Mouse (Mus musculus): Measurements from ENCODE around the gene Lhfpl3. TPM values are rescaled to one million over a fixed set of nuclear protein-coding genes. Genes with fewer than 3 reads are reported as not detected.

Gene Lhfpl3
- total and polyA plus RNA-seq, 2 experiments from 2014 or later: 34.4 to 40.3 TPM

GRCm38 (mm10) chr5:22899913-22900312 is 154.1 kb downstream of the Lhfpl3 start:
- no peaks in the 10 kb centered on the region for H3K9me3 ChIP-seq (ENCODE audit: low read length)
- H3K4me2 ChIP-seq (ENCODE audit: low read depth): no peak overlapping the region
- H3K36me3 ChIP-seq (ENCODE audit: insufficient read depth): no peaks in the 10 kb centered on the region
- TF ChIP-seq CTCF (IDR thresholded peaks at IDR 0.05; ENCODE audit: low read depth): no peak
- H3K4me1 ChIP-seq (ENCODE audit: insufficient read depth): peaks cover 9% of the 10 kb centered on the region
- ATAC-seq (no peak), DNase-seq (no peak)
- H3K27me3 ChIP-seq (ENCODE audit: insufficient read depth, low read length): no peaks in the 10 kb centered on the region
- no peak overlapping the region for H3K27ac ChIP-seq (ENCODE audit: low read depth, low read length)
- H3K9ac ChIP-seq: no peak overlapping the region
- H3K4me3 ChIP-seq (ENCODE audit: low read depth, low read length): no peak overlapping the region

GRCm38 (mm10) chr5:22917197-22917596 is 171.3 kb downstream of the Lhfpl3 start:
- Histone ChIP-seq H3K9ac (no peak overlapping the region), H3K4me2 (ENCODE audit: low read depth) (no peak overlapping the region), H3K36me3 (ENCODE audit: insufficient read depth) (no peaks in the 10 kb centered on the region), H3K4me1 (ENCODE audit: insufficient read depth) (no peaks in the 10 kb centered on the region), H3K27me3 (ENCODE audit: insufficient read depth, low read length) (no peaks in the 10 kb centered on the region), H3K9me3 (ENCODE audit: low read length) (no peaks in the 10 kb centered on the region), H3K4me3 (ENCODE audit: low read depth, low read length) (no peak overlapping the region), H3K27ac (ENCODE audit: low read depth, low read length) (no peak overlapping the region)
- DNase-seq (no peak), ATAC-seq (no peak)
- TF ChIP-seq CTCF (IDR thresholded peaks at IDR 0.05; ENCODE audit: low read depth): no peak
- WGBS: 93% methylated on average over 1 of the region's 1 CpGs

GRCm38 (mm10) chr5:22926171-22926570 is 180.3 kb downstream of the Lhfpl3 start:
- Histone ChIP-seq H3K27ac (ENCODE audit: low read depth, low read length) (no peak overlapping the region), H3K36me3 (ENCODE audit: insufficient read depth) (no peaks in the 10 kb centered on the region), H3K4me3 (ENCODE audit: low read depth, low read length) (no peak overlapping the region), H3K4me2 (ENCODE audit: low read depth) (no peak overlapping the region), H3K9ac (no peak overlapping the region), H3K27me3 (ENCODE audit: insufficient read depth, low read length) (no peaks in the 10 kb centered on the region), H3K4me1 (ENCODE audit: insufficient read depth) (no peaks in the 10 kb centered on the region), H3K9me3 (ENCODE audit: low read length) (no peaks in the 10 kb centered on the region)
- no peak for DNase-seq
- no peak for ATAC-seq
- no peak for TF ChIP-seq CTCF (IDR thresholded peaks at IDR 0.05; ENCODE audit: low read depth)

- WGBS: 29% methylated on average over 2 of the region's 2 CpGs
- no peak for ATAC-seq
- DNase-seq: no peak
Observed at GRCm38 (mm10) chr5:22928746-22929145, 182.9 kb downstream of the Lhfpl3 start.

GRCm38 (mm10) chr5:22943306-22943705 is 197.4 kb downstream of the Lhfpl3 start:
- Histone ChIP-seq H3K4me1 (ENCODE audit: insufficient read depth) (no peaks in the 10 kb centered on the region), H3K9me3 (ENCODE audit: low read length) (no peaks in the 10 kb centered on the region), H3K9ac (no peak overlapping the region), H3K27ac (ENCODE audit: low read depth, low read length) (no peak overlapping the region), H3K27me3 (ENCODE audit: insufficient read depth, low read length) (no peaks in the 10 kb centered on the region), H3K36me3 (ENCODE audit: insufficient read depth) (no peaks in the 10 kb centered on the region), H3K4me3 (ENCODE audit: low read depth, low read length) (no peak overlapping the region), H3K4me2 (ENCODE audit: low read depth) (no peak overlapping the region)
- no peak for TF ChIP-seq CTCF (IDR thresholded peaks at IDR 0.05; ENCODE audit: low read depth)
- DNase-seq (no peak), ATAC-seq (no peak)
- 70% methylated on average over 5 of the region's 5 CpGs for WGBS

More at GRCm38 (mm10) chr5:22928746-22929145, 182.9 kb downstream of the Lhfpl3 start:
- H3K36me3 ChIP-seq (ENCODE audit: insufficient read depth): no peaks in the 10 kb centered on the region
- no peaks in the 10 kb centered on the region for H3K4me1 ChIP-seq (ENCODE audit: insufficient read depth)
- H3K4me2 ChIP-seq (ENCODE audit: low read depth): no peak overlapping the region
- no peaks in the 10 kb centered on the region for H3K9me3 ChIP-seq (ENCODE audit: low read length)
- no peak overlapping the region for H3K9ac ChIP-seq
- no peak overlapping the region for H3K4me3 ChIP-seq (ENCODE audit: low read depth, low read length)
- H3K27ac ChIP-seq (ENCODE audit: low read depth, low read length): no peak overlapping the region
- TF ChIP-seq CTCF (IDR thresholded peaks at IDR 0.05; ENCODE audit: low read depth): no peak
- no peaks in the 10 kb centered on the region for H3K27me3 ChIP-seq (ENCODE audit: insufficient read depth, low read length)

- Histone ChIP-seq H3K9me3 (ENCODE audit: low read length) (no peaks in the 10 kb centered on the region), H3K4me3 (ENCODE audit: low read depth, low read length) (no peak overlapping the region), H3K4me1 (ENCODE audit: insufficient read depth) (no peaks in the 10 kb centered on the region), H3K36me3 (ENCODE audit: insufficient read depth) (no peaks in the 10 kb centered on the region), H3K27me3 (ENCODE audit: insufficient read depth, low read length) (no peaks in the 10 kb centered on the region), H3K27ac (ENCODE audit: low read depth, low read length) (no peak overlapping the region), H3K9ac (no peak overlapping the region), H3K4me2 (ENCODE audit: low read depth) (no peak overlapping the region)
- WGBS: 66% methylated on average over 6 of the region's 6 CpGs
- DNase-seq: no peak
- no peak for ATAC-seq
- no peak for TF ChIP-seq CTCF (IDR thresholded peaks at IDR 0.05; ENCODE audit: low read depth)
Observed at GRCm38 (mm10) chr5:22963300-22963699, 217.4 kb downstream of the Lhfpl3 start.

GRCm38 (mm10) chr5:22986771-22987170 is 240.9 kb downstream of the Lhfpl3 start:
- Histone ChIP-seq H3K4me3 (ENCODE audit: low read depth, low read length) (no peak overlapping the region), H3K27me3 (ENCODE audit: insufficient read depth, low read length) (0 out of 2 replicates have a peak, but pooled peaks cover 3% of the 10 kb centered on the region), H3K9me3 (ENCODE audit: low read length) (no peaks in the 10 kb centered on the region), H3K9ac (no peak overlapping the region), H3K4me1 (ENCODE audit: insufficient read depth) (no peaks in the 10 kb centered on the region), H3K36me3 (ENCODE audit: insufficient read depth) (no peaks in the 10 kb centered on the region), H3K4me2 (ENCODE audit: low read depth) (no peak overlapping the region), H3K27ac (ENCODE audit: low read depth, low read length) (no peak overlapping the region)
- DNase-seq: no peak
- ATAC-seq: no peak
- 65% methylated on average over 2 of the region's 2 CpGs for WGBS
- TF ChIP-seq CTCF (IDR thresholded peaks at IDR 0.05; ENCODE audit: low read depth): no peak

- no peak for TF ChIP-seq CTCF (IDR thresholded peaks at IDR 0.05; ENCODE audit: low read depth)
- no peak overlapping the region for H3K4me3 ChIP-seq (ENCODE audit: low read depth, low read length)
- ATAC-seq: no peak
- H3K27me3 ChIP-seq (ENCODE audit: insufficient read depth, low read length): no peaks in the 10 kb centered on the region
- no peaks in the 10 kb centered on the region for H3K9me3 ChIP-seq (ENCODE audit: low read length)
- no peak overlapping the region for H3K9ac ChIP-seq
- no peaks in the 10 kb centered on the region for H3K36me3 ChIP-seq (ENCODE audit: insufficient read depth)
- WGBS: 60% methylated on average over 3 of the region's 3 CpGs
- DNase-seq: no peak
- H3K4me2 ChIP-seq (ENCODE audit: low read depth): no peak overlapping the region
- no peak overlapping the region for H3K27ac ChIP-seq (ENCODE audit: low read depth, low read length)
- peaks cover 3% of the 10 kb centered on the region; the same call in 1 of the 2 replicates for H3K4me1 ChIP-seq (ENCODE audit: insufficient read depth)
Observed at GRCm38 (mm10) chr5:22999811-23000210, 254.0 kb downstream of the Lhfpl3 start.
